7 mouse cellular contexts compared by ENCODE assay signal in the genomic region with DNA sequence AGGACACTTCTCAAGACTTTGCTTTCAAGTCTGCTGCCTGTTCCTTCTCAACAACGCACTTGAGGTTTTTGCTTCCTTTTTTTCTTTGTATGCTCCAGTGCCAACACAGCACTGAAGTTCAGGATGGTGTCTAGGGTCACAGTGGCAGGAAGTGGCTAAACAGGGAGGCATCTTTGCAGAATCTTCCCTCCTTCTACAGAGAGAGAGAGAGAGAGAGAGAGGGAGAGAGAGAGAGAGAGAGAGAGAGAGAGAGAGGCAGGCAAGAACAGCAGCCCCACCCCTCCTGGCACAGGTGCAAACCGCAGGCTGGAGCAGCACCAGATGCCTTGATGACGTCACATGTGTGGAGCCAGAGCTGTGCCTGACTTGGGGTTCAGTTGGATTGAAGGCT.
A peak's percentile ranks its signal among the peaks of the same experiment; 100 is the strongest.
DNase-seq lines count a peak whose midpoint lies in the region; ATAC-seq and TF ChIP-seq lines count a peak whose summit lies in the region.

No protein-coding gene starts in this region.

- no peak overlapping the region; the same call in 1 of the 2 replicates for H3K4me2 ChIP-seq in lung, postnatal 0 days (replicated peaks; ENCODE audit: low read depth, low read length)

- 9% methylated on average over 3 of the region's 3 CpGs for WGBS in lung, postnatal 0 days

- peak; percentile 64 for ATAC-seq in erythroid progenitor cell, adult 5-6 weeks (replicated peaks; ENCODE audit: low FRiP score, poor library complexity, severe bottlenecking)
- peak; percentile 70 for ATAC-seq in lung, postnatal 0 days

- no peak overlapping the region for H3K9ac ChIP-seq in lung, postnatal 0 days (replicated peaks; ENCODE audit: low read depth)

- no peak for TF ChIP-seq CTCF in lung, postnatal 0 days (IDR thresholded peaks at IDR 0.05)

- intact Hi-C loops in heart, postnatal 25 days (cut with DNase I), result loop anchor here (5.0 kb wide), 1 partner anchor 113 kb away; no protein-coding TSS in a partner anchor

- DNase-seq in 3134 (ENCODE audit: extremely low read depth, insufficient read length, low spot score) (peak; percentile 86), 416B (ENCODE audit: low read depth) (peak; percentile 90)
- DNase-seq in heart, postnatal 25 days (ENCODE audit: low spot score), result peak; percentile 84
- peak; percentile 93 to 97 for DNase-seq in kidney, postnatal 36 days
- DNase-seq in lung, postnatal 0 days (ENCODE audit: low spot score), result peak; percentile 88
- peak; percentile 80 for DNase-seq in testis, postnatal 10 days (ENCODE audit: low spot score)

- no peaks in the 10 kb centered on the region for H3K9me3 ChIP-seq in lung, postnatal 0 days (ENCODE audit: low read length)

- peaks cover 27% of the 10 kb centered on the region for H3K4me1 ChIP-seq in lung, postnatal 0 days (ENCODE audit: insufficient read depth, low read depth, low read length)

- no peaks in the 10 kb centered on the region for H3K36me3 ChIP-seq in lung, postnatal 0 days (ENCODE audit: insufficient read depth, low read length)

- no peak overlapping the region for H3K4me3 ChIP-seq in lung, postnatal 0 days (ENCODE audit: low read depth, low read length)

- H3K27ac ChIP-seq in lung, postnatal 0 days (ENCODE audit: low read length), result peak overlapping the region; percentile 86

- peak; percentile 76 for TF ChIP-seq EP300 in lung, postnatal 0 days (IDR thresholded peaks at IDR 0.05)

- no peaks in the 10 kb centered on the region for H3K27me3 ChIP-seq in lung, postnatal 0 days (replicated peaks; ENCODE audit: insufficient read depth, low read length)
